In the genomic region with DNA sequence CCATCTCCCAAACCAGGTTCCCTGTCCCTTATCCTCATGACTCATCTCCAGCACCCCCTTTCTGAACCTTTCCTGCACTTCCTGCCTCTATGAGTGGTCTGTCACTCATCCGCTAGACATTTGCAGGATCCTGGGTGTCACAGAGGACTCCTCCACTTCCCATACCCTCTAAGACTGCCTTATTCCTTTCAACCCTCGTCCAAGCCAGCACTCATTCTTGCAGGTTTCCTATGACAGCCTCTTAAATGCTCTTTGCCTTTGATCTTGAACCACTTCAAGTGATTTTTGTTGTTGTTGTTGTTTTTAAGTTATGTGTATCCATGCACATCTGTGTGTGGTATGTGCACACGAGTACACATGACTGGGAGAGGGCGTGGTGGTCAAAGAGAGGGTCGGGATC, we compare ENCODE assay signal across 17 mouse cellular contexts. TPM values are rescaled to one million over a fixed set of nuclear protein-coding genes. Genes with fewer than 3 reads are reported as not detected.
"Had no signal": no experiment of that assay in that cellular context is flagged by ENCODE, and none has a peak within 500 bp of the region (broad histone marks: within the 10 kb centered on the region; RNA-seq: fewer than 3 reads in every experiment).

No protein-coding gene starts in this region.

- H3K4me3 ChIP-seq: neural tube, embryonic 13.5 days; neural tube, embryonic 15.5 days; stomach, embryonic 15.5 days had no signal

- H3K27ac ChIP-seq: neural tube, embryonic 13.5 days; neural tube, embryonic 15.5 days; stomach, embryonic 15.5 days; stomach, postnatal 0 days had no signal

- H3K4me2 ChIP-seq: neural tube, embryonic 13.5 days; neural tube, embryonic 15.5 days; stomach, embryonic 15.5 days had no signal

- H3K36me3 ChIP-seq: neural tube, embryonic 13.5 days; neural tube, embryonic 15.5 days; stomach, embryonic 15.5 days had no signal

- H3K9ac ChIP-seq: neural tube, embryonic 13.5 days; neural tube, embryonic 15.5 days; stomach, embryonic 15.5 days had no signal

- H3K4me1 ChIP-seq: neural tube, embryonic 13.5 days; neural tube, embryonic 15.5 days; stomach, embryonic 15.5 days had no signal

- H3K27me3 ChIP-seq: neural tube, embryonic 13.5 days; neural tube, embryonic 15.5 days; stomach, embryonic 15.5 days had no signal

- DNase-seq: retina, postnatal 1 day; right cerebral cortex, adult 18-20 months; right cerebral cortex, postnatal 14 days; right cerebral cortex, postnatal 25 days; right cerebral cortex, postnatal 4 days; spleen, adult 18-20 months; thymus, adult 18-20 months; thymus, adult 2 months; thymus, postnatal 14 days; thymus, postnatal 25 days; thymus, postnatal 36 days; thymus, postnatal 4 days had no signal

- H3K9me3 ChIP-seq: neural tube, embryonic 13.5 days; neural tube, embryonic 15.5 days; stomach, embryonic 15.5 days had no signal

RNA-seq across cellular contexts. Expression of gene Rbms3, which starts 43.6 kb away (rescaled TPM):
- total RNA-seq: neutrophil, adult 5-6 weeks had no signal
